Mouse (Mus musculus): ENCODE measurements around the gene 1700020L24Rik. TPM values are rescaled to one million over a fixed set of nuclear protein-coding genes. Genes with fewer than 3 reads are reported as not detected.

Gene 1700020L24Rik
- polyA plus RNA-seq, 1 experiment from 2014 or later, result 0.31 TPM

DNA sequence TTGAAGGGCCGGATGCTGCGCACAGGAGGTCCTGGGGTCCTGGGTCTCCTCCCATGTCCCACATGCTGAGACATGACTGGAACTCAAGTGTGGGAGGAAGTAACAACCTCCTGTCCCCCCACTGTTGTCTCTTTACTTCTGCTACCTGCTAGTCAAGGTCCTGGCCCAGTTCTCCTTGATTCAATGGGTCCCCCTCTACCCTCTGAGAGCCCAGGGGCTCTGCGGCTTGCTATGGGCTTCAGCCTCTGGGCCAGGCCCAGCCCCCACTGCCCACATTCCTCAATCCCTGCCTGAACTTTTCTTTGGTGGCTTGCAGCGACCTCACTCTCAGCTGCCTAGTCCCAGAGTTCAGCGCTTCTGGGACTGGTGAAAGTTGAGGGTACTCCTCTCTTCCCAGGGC, 8.1 kb upstream of the 1700020L24Rik start, which contains the start of gene Gas2l2:
Gene Gas2l2, minus strand, starts transcription at position 101 of the 400 bp plus-strand sequence.
- Histone ChIP-seq H3K27me3 (ENCODE audit: control insufficient read depth, insufficient read depth, low read length) (peaks cover 10% of the 10 kb centered on the region), H3K4me1 (ENCODE audit: control insufficient read depth, insufficient read depth, low read length) (no peaks in the 10 kb centered on the region), H3K9me3 (ENCODE audit: control insufficient read depth, low read length) (no peaks in the 10 kb centered on the region), H3K36me3 (ENCODE audit: control insufficient read depth, insufficient read depth, low read length) (no peaks in the 10 kb centered on the region), H3K9ac (ENCODE audit: low read length) (no peak within 1 kb of the TSS), H3K4me2 (ENCODE audit: low read depth) (no peak within 1 kb of the TSS), H3K27ac (ENCODE audit: low read depth, low read length) (no peak within 1 kb of the TSS), H3K4me3 (ENCODE audit: low read depth, low read length) (no peak within 1 kb of the TSS)
- WGBS, result 63% methylated on average over 5 of the region's 5 CpGs
- DNase-seq (ENCODE audit: low spot score), result no peak
- no peak for ATAC-seq (ENCODE audit: insufficient read depth, low FRiP score, low TSS enrichment)

DNA sequence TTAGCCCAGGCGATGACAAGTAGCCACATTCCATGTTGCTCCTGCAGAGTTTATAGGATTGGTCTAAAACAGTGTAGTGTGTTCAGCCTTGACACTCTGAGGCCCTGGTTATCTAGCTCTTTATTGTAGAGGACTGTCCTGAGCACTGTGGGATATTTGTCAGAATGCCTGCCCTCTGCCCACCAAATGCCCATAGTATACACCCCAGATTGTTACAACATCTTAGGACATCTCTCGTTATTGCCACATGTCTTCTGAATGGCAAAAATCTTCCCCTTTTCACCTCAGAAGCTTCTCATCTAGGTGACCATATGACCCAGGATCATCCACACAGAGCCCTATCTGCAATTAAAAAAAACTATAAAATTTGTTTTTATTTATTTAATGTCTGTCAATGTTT, 4.9 kb upstream of the 1700020L24Rik start:
- H3K27me3 ChIP-seq (ENCODE audit: control insufficient read depth, insufficient read depth, low read length), result peaks cover 3% of the 10 kb centered on the region
- H3K4me3 ChIP-seq (ENCODE audit: low read depth, low read length), result no peak overlapping the region
- H3K9me3 ChIP-seq (ENCODE audit: control insufficient read depth, low read length), result no peaks in the 10 kb centered on the region
- H3K36me3 ChIP-seq (ENCODE audit: control insufficient read depth, insufficient read depth, low read length), result no peaks in the 10 kb centered on the region
- no peak overlapping the region for H3K27ac ChIP-seq (ENCODE audit: low read depth, low read length)
- DNase-seq (ENCODE audit: low spot score) (no peak), ATAC-seq (ENCODE audit: insufficient read depth, low FRiP score, low TSS enrichment) (no peak)
- no peak overlapping the region for H3K4me2 ChIP-seq (ENCODE audit: low read depth)
- H3K9ac ChIP-seq (ENCODE audit: low read length), result no peak overlapping the region
- WGBS, result 87% methylated on average over 2 of the region's 2 CpGs
- no peaks in the 10 kb centered on the region for H3K4me1 ChIP-seq (ENCODE audit: control insufficient read depth, insufficient read depth, low read length)

GRCm38 (mm10) chr11:83439426-83440060, 2.1 kb downstream of the 1700020L24Rik start:
- H3K27ac ChIP-seq (ENCODE audit: low read depth, low read length), result no peak overlapping the region
- H3K27me3 ChIP-seq (ENCODE audit: control insufficient read depth, insufficient read depth, low read length), result peaks cover 36% of the 10 kb centered on the region
- H3K36me3 ChIP-seq (ENCODE audit: control insufficient read depth, insufficient read depth, low read length), result no peaks in the 10 kb centered on the region
- ATAC-seq (ENCODE audit: insufficient read depth, low FRiP score, low TSS enrichment) (no peak), DNase-seq (ENCODE audit: low spot score) (no peak)
- peak overlapping the region; percentile 90 for H3K4me2 ChIP-seq (ENCODE audit: low read depth)
- WGBS, result 32% methylated on average over 11 of the region's 11 CpGs
- no peaks in the 10 kb centered on the region for H3K4me1 ChIP-seq (ENCODE audit: control insufficient read depth, insufficient read depth, low read length)
- no peaks in the 10 kb centered on the region for H3K9me3 ChIP-seq (ENCODE audit: control insufficient read depth, low read length)
- no peak overlapping the region; the same call in 1 of the 2 replicates for H3K9ac ChIP-seq (ENCODE audit: low read length)
- H3K4me3 ChIP-seq (ENCODE audit: low read depth, low read length), result peak overlapping the region; percentile 48; the same call in 1 of the 2 replicates

DNA sequence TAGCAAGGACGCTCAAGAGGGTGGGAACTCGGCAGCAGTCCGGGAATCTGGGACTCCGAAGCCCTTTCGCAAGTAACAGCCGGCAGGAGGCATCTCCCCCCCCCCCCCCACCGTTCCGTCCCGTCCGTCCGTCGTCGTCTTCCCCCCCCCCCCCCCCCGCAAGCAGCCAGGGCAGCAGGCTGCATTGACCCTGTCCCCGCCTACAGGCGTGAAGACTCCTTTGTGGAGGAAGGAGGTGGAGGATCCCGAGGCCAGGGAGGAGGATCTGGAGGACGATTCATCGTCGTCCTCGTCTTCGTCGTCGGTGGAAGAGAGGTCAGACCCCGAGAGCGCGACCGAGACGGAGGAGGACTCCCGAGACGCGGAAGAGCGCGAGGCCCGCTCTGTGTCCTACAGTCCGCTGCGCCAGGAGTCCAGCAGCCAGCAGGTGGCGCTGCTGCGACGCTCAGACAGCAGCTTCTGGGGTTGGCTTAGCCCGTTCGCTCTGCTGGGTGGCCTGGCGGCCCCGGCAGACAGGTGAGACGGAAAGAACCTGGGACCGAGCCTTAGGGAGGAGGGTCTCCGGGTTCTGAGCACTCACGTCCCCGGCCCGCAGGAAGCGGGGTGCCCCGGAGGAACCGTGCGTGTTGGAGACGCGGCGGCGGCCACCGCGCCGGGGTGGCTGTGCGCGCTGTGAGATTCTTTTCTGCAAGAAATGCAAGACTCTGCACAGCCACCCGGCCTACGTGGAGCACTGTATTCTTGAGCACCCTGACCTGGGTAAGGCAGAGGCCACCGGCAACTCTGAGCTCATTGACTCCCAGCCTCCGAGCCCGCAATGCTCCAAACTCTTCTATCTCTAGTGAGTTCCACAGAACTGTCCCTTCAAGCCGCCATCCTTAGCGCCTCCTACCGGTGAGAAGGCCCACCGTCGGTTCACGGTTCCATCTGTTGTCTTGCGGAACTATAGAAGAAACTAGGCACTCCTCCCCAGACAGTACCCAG, 2.9 kb downstream of the 1700020L24Rik start:
- Histone ChIP-seq H3K27ac (ENCODE audit: low read depth, low read length) (no peak overlapping the region), H3K36me3 (ENCODE audit: control insufficient read depth, insufficient read depth, low read length) (no peaks in the 10 kb centered on the region), H3K9me3 (ENCODE audit: control insufficient read depth, low read length) (no peaks in the 10 kb centered on the region), H3K27me3 (ENCODE audit: control insufficient read depth, insufficient read depth, low read length) (peaks cover 44% of the 10 kb centered on the region), H3K4me1 (ENCODE audit: control insufficient read depth, insufficient read depth, low read length) (no peaks in the 10 kb centered on the region), H3K9ac (ENCODE audit: low read length) (peak overlapping the region; percentile 49), H3K4me2 (ENCODE audit: low read depth) (peak overlapping the region; percentile 90), H3K4me3 (ENCODE audit: low read depth, low read length) (peak overlapping the region; percentile 48)
- WGBS, result under 1% methylated on average over 67 of the region's 75 CpGs
- peak; percentile 95 for ATAC-seq (ENCODE audit: insufficient read depth, low FRiP score, low TSS enrichment)
- peak; percentile 96 for DNase-seq (ENCODE audit: low spot score)

GRCm38 (mm10) chr11:83441235-83441634, 3.8 kb downstream of the 1700020L24Rik start:
- 37% methylated on average over 7 of the region's 7 CpGs for WGBS
- H3K27me3 ChIP-seq (ENCODE audit: control insufficient read depth, insufficient read depth, low read length), result peaks cover 47% of the 10 kb centered on the region
- ATAC-seq (ENCODE audit: insufficient read depth, low FRiP score, low TSS enrichment), result no peak

GRCm38 (mm10) chr11:83442596-83443267, 5.3 kb downstream of the 1700020L24Rik start:
- peak overlapping the region; percentile 25 for H3K4me2 ChIP-seq (ENCODE audit: low read depth)
- H3K4me1 ChIP-seq (ENCODE audit: control insufficient read depth, insufficient read depth, low read length), result no peaks in the 10 kb centered on the region
- no peaks in the 10 kb centered on the region for H3K36me3 ChIP-seq (ENCODE audit: control insufficient read depth, insufficient read depth, low read length)
- H3K9ac ChIP-seq (ENCODE audit: low read length), result no peak overlapping the region
- H3K4me3 ChIP-seq (ENCODE audit: low read depth, low read length), result no peak overlapping the region
- DNase-seq (ENCODE audit: low spot score) (peak; percentile 83), ATAC-seq (ENCODE audit: insufficient read depth, low FRiP score, low TSS enrichment) (no peak)
- WGBS, result 17% methylated on average over 29 of the region's 29 CpGs
- H3K9me3 ChIP-seq (ENCODE audit: control insufficient read depth, low read length), result no peaks in the 10 kb centered on the region
- H3K27ac ChIP-seq (ENCODE audit: low read depth, low read length), result no peak overlapping the region
- peaks cover 47% of the 10 kb centered on the region for H3K27me3 ChIP-seq (ENCODE audit: control insufficient read depth, insufficient read depth, low read length)

More at GRCm38 (mm10) chr11:83441235-83441634, 3.8 kb downstream of the 1700020L24Rik start:
- Histone ChIP-seq H3K9me3 (ENCODE audit: control insufficient read depth, low read length) (no peaks in the 10 kb centered on the region), H3K4me2 (ENCODE audit: low read depth) (no peak overlapping the region), H3K4me3 (ENCODE audit: low read depth, low read length) (no peak overlapping the region), H3K36me3 (ENCODE audit: control insufficient read depth, insufficient read depth, low read length) (no peaks in the 10 kb centered on the region), H3K27ac (ENCODE audit: low read depth, low read length) (no peak overlapping the region), H3K9ac (ENCODE audit: low read length) (no peak overlapping the region), H3K4me1 (ENCODE audit: control insufficient read depth, insufficient read depth, low read length) (no peaks in the 10 kb centered on the region)
- DNase-seq (ENCODE audit: low spot score), result no peak

- Histone ChIP-seq H3K4me1 (ENCODE audit: control insufficient read depth, insufficient read depth, low read length) (no peaks in the 10 kb centered on the region), H3K4me2 (ENCODE audit: low read depth) (no peak overlapping the region), H3K27ac (ENCODE audit: low read depth, low read length) (no peak overlapping the region), H3K4me3 (ENCODE audit: low read depth, low read length) (no peak overlapping the region), H3K9ac (ENCODE audit: low read length) (no peak overlapping the region), H3K27me3 (ENCODE audit: control insufficient read depth, insufficient read depth, low read length) (peaks cover 47% of the 10 kb centered on the region), H3K36me3 (ENCODE audit: control insufficient read depth, insufficient read depth, low read length) (no peaks in the 10 kb centered on the region), H3K9me3 (ENCODE audit: control insufficient read depth, low read length) (no peaks in the 10 kb centered on the region)
- ATAC-seq (ENCODE audit: insufficient read depth, low FRiP score, low TSS enrichment) (no peak), DNase-seq (ENCODE audit: low spot score) (no peak)
- 10% methylated on average over 7 of the region's 7 CpGs for WGBS
Measured at GRCm38 (mm10) chr11:83443824-83444223, 6.3 kb downstream of the 1700020L24Rik start.

GRCm38 (mm10) chr11:83445001-83445400, 7.5 kb downstream of the 1700020L24Rik start:
- Histone ChIP-seq H3K4me3 (ENCODE audit: low read depth, low read length) (no peak overlapping the region), H3K4me2 (ENCODE audit: low read depth) (peak overlapping the region; percentile 30), H3K4me1 (ENCODE audit: control insufficient read depth, insufficient read depth, low read length) (0 out of 2 replicates have a peak, but pooled peaks cover 2% of the 10 kb centered on the region), H3K27me3 (ENCODE audit: control insufficient read depth, insufficient read depth, low read length) (peaks cover 47% of the 10 kb centered on the region), H3K9me3 (ENCODE audit: control insufficient read depth, low read length) (no peaks in the 10 kb centered on the region), H3K27ac (ENCODE audit: low read depth, low read length) (no peak overlapping the region), H3K36me3 (ENCODE audit: control insufficient read depth, insufficient read depth, low read length) (no peaks in the 10 kb centered on the region), H3K9ac (ENCODE audit: low read length) (no peak overlapping the region)
- DNase-seq (ENCODE audit: low spot score) (no peak), ATAC-seq (ENCODE audit: insufficient read depth, low FRiP score, low TSS enrichment) (no peak)
- 27% methylated on average over 19 of the region's 19 CpGs for WGBS

All from neural tube, embryonic 11.5 days (tissue).